Mouse (Mus musculus) stomach, postnatal 0 days (tissue): ENCODE measurements around the gene Atp6v0e.

ENCODE experiments used
- CTCF ChIP-seq: IDR thresholded peaks from 2 replicates; pipeline ENCODE4 v1.5.1; 2016; ENCODE audit warnings: antibody characterized with exemption, low read depth, mild to moderate bottlenecking, moderate library complexity
- EP300 ChIP-seq: optimal IDR thresholded peaks from 2 replicates; pipeline ENCODE3; 2016; ENCODE audit warnings: antibody characterized with exemption

GRCm38 (mm10) chr17:26623991-26624390 lies 39.0 kb upstream of the Atp6v0e start:
- TF ChIP-seq CTCF (no peak), EP300 (no peak)
